Mouse (Mus musculus) MEL (cell line): Measurements from ENCODE around the gene Ubox5. TPM values are rescaled to one million over a fixed set of nuclear protein-coding genes. Genes with fewer than 3 reads are reported as not detected.

Experiments
- DNase-seq: peaks from one replicate; pipeline ENCODE4 v3.0.0; 2011; ENCODE audit warnings: low read depth, low spot score
- H3K27ac ChIP-seq: 2 replicates; pipeline ENCODE4 v1.5.1; 2012; ENCODE audit warnings: low read depth, mild to moderate bottlenecking, control low read depth, low read length, moderate library complexity; ENCODE audit not compliant: control insufficient read depth
- H3K27me3 ChIP-seq, 2 experiments: fragments of 150-350 bp in 1 of 2; sonication (generic) in 1 of 2; 2 replicates each; pipeline ENCODE4 v1.6.1; 2012; ENCODE audit warnings: low read length in 2 of 2, mild to moderate bottlenecking in 2 of 2, improper control_type of control experiment in 1 of 2, moderate library complexity in 1 of 2; ENCODE audit not compliant: insufficient read depth in 2 of 2, control insufficient read depth in 1 of 2
- H3K36me3 ChIP-seq, 2 experiments: 2 replicates each; pipeline ENCODE4 v1.6.1; 2012 to 2014; ENCODE audit warnings: low read length in 2 of 2, improper control_type of control experiment in 1 of 2, inconsistent platforms in 1 of 2, mild to moderate bottlenecking in 1 of 2; ENCODE audit not compliant: insufficient read depth in 2 of 2, control insufficient read depth in 1 of 2
- H3K4me1 ChIP-seq, 2 experiments: fragments of 150-350 bp in 1 of 2; sonication (generic) in 1 of 2; 2 replicates each; pipeline ENCODE4 v1.6.1; 2012; ENCODE audit warnings: low read length in 2 of 2, improper control_type of control experiment in 1 of 2, mild to moderate bottlenecking in 1 of 2; ENCODE audit not compliant: insufficient read depth in 2 of 2, control insufficient read depth in 1 of 2
- H3K4me3 ChIP-seq, 2 experiments: fragments of 150-350 bp in 1 of 2; sonication (generic) in 1 of 2; 2 replicates each; pipeline ENCODE4 v1.5.1; 2012; ENCODE audit warnings: low read depth in 2 of 2, low read length in 2 of 2, mild to moderate bottlenecking in 2 of 2, moderate library complexity in 2 of 2, control low read depth in 1 of 2, improper control_type of control experiment in 1 of 2; ENCODE audit not compliant: control insufficient read depth in 1 of 2, insufficient read depth in 1 of 2
- H3K79me2 ChIP-seq: 2 replicates; pipeline ENCODE4 v1.6.1; 2012; ENCODE audit warnings: mild to moderate bottlenecking, low read length, moderate library complexity; ENCODE audit not compliant: control insufficient read depth, poor library complexity, insufficient read depth
- H3K9ac ChIP-seq: 2 replicates; pipeline ENCODE4 v1.6.1; 2012; ENCODE audit warnings: low read depth, mild to moderate bottlenecking, control low read depth, low read length, moderate library complexity; ENCODE audit not compliant: control insufficient read depth, poor library complexity, severe bottlenecking
- H3K9me3 ChIP-seq: fragments of 150-350 bp; sonication (generic); replicated peaks from 2 replicates; pipeline ENCODE4 v1.6.1; 2012; ENCODE audit warnings: mild to moderate bottlenecking, low read length, improper control_type of control experiment, moderate library complexity; ENCODE audit not compliant: insufficient read depth
- ETS1 ChIP-seq: IDR thresholded peaks from 2 replicates; pipeline ENCODE4 v1.6.1; 2012; ENCODE audit warnings: low read depth, mild to moderate bottlenecking, inconsistent platforms, low read length, improper control_type of control experiment, moderate library complexity
- HCFC1 ChIP-seq: IDR thresholded peaks from 2 replicates; pipeline ENCODE4 v1.6.1; 2012; ENCODE audit warnings: low read depth, mild to moderate bottlenecking, inconsistent platforms, low read length, improper control_type of control experiment, moderate library complexity
- JUND ChIP-seq: IDR thresholded peaks from 2 replicates; pipeline ENCODE4 v1.6.1; 2011; ENCODE audit warnings: low read depth, mild to moderate bottlenecking, improper control_type of control experiment, low read length
- KAT2A ChIP-seq: conservative IDR thresholded peaks from 2 replicates; pipeline ENCODE4 v1.6.1; 2012; ENCODE audit warnings: low read depth, low read length, improper control_type of control experiment, inconsistent platforms
- MAZ ChIP-seq: IDR thresholded peaks from 2 replicates; pipeline ENCODE4 v1.6.1; 2012; ENCODE audit warnings: low read depth, mild to moderate bottlenecking, inconsistent platforms, low read length, improper control_type of control experiment
- MEF2A ChIP-seq: IDR thresholded peaks from 2 replicates; pipeline ENCODE4 v1.6.1; 2014; ENCODE audit warnings: low read depth, mild to moderate bottlenecking, inconsistent platforms, low read length, improper control_type of control experiment; ENCODE audit not compliant: poor library complexity, insufficient replicate concordance, severe bottlenecking; ENCODE audit errors: extremely low read depth
- POLR2AphosphoS2 ChIP-seq: IDR thresholded peaks from 2 replicates; pipeline ENCODE4 v1.6.1; 2011; ENCODE audit warnings: low read length, improper control_type of control experiment
- POLR2AphosphoS5 ChIP-seq: IDR thresholded peaks from 2 replicates; pipeline ENCODE4 v1.6.1; 2012; ENCODE audit warnings: low read depth, borderline replicate concordance, mild to moderate bottlenecking, inconsistent platforms, low read length, moderate library complexity, mixed read lengths
- RAD21 ChIP-seq: IDR thresholded peaks from 2 replicates; pipeline ENCODE4 v1.6.1; 2011; ENCODE audit warnings: mild to moderate bottlenecking, low read depth, low read length, improper control_type of control experiment
- SIN3A ChIP-seq: IDR thresholded peaks from 2 replicates; pipeline ENCODE4 v1.6.1; 2012; ENCODE audit warnings: low read length, improper control_type of control experiment, inconsistent platforms
- SMC3 ChIP-seq: IDR thresholded peaks from 2 replicates; pipeline ENCODE4 v1.6.1; 2011; ENCODE audit warnings: low read depth, low read length, improper control_type of control experiment
- UBTF ChIP-seq: IDR thresholded peaks from 2 replicates; pipeline ENCODE4 v1.6.1; 2012; ENCODE audit warnings: low read depth, mild to moderate bottlenecking, inconsistent platforms, low read length, improper control_type of control experiment, moderate library complexity, borderline replicate concordance; ENCODE audit not compliant: insufficient read depth
- USF2 ChIP-seq, 2 experiments: IDR thresholded peaks; 2 replicates each; pipeline ENCODE4 v1.6.1; 2011 to 2012; ENCODE audit warnings: improper control_type of control experiment in 2 of 2, low read length in 2 of 2, borderline replicate concordance in 1 of 2, inconsistent platforms in 1 of 2, low read depth in 1 of 2, mild to moderate bottlenecking in 1 of 2; ENCODE audit not compliant: insufficient read depth in 1 of 2
- ZMIZ1 ChIP-seq: IDR thresholded peaks from 2 replicates; pipeline ENCODE4 v1.6.1; 2012; ENCODE audit warnings: low read depth, mild to moderate bottlenecking, inconsistent platforms, low read length, improper control_type of control experiment, moderate library complexity
- ZNF384 ChIP-seq: IDR thresholded peaks from 2 replicates; pipeline ENCODE4 v1.6.1; 2012; ENCODE audit warnings: low read depth, mild to moderate bottlenecking, inconsistent platforms, low read length, improper control_type of control experiment
- polyA plus RNA-seq, 2 experiments: library from polyadenylated mRNA; stranded (reverse) in 1 of 2; unstranded in 1 of 2; fragments of >175 nt in 1 of 2; fragments of >200 nt in 1 of 2; gene quantifications; 2 replicates each; pipeline versions ENCODE4 v1.2.1 to v1.2.4; 2012; ENCODE audit warnings: low replicate concordance in 2 of 2, low read depth in 1 of 2; ENCODE audit not compliant: insufficient read length in 2 of 2, insufficient read depth in 1 of 2, missing spikeins in 1 of 2
- total RNA-seq: library from RNA; depleted of rRNA; stranded (reverse); fragments of 300-350 nt; gene quantifications from 2 replicates; pipeline ENCODE4 v1.2.3, GENCODE M21; 2012

Ubox5 gene
- total and polyA plus RNA-seq, 3 experiments = 5.4 to 11.2 TPM; not detected in 1

DNA sequence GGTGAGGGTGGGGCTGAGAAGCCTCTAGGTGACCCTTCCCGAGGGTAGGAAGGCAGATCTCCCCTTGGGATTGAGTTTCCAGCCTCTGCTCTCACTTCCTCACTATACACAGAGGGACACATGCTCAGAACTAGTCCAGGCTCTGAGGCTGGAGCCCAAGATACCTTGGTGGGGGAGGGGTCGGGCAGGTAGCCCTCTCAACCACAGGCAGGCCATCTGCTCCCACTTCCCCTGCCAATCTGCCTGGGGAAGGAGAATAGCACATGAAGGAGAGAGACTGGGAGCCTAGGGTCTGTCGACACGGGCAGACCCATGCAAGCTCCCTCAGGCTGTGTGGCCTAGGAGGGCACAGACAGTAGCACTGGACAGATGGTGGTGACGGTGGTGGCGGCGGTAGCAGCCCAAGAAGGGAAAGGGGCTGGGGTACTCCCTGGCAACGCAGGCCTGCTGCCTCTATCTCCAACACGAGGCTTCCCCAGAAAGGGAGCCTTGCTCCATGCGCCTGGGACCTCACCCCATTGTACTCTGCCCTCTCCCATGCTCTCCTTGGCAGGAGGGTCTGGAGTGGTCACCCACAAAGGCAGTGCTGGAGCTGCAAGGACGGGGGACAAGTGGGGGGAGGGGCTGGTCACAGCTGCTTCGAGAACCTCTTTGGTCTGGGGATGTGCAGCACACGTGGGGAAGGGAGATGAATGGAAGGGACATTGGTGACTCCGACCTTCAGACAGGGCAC lies 4.3 kb upstream of the Ubox5 start:
- no peaks in the 10 kb centered on the region for H3K27me3 ChIP-seq
- H3K79me2 ChIP-seq = peaks cover 6% of the 10 kb centered on the region
- H3K9me3 ChIP-seq = no peaks in the 10 kb centered on the region
- H3K9ac ChIP-seq = no peak overlapping the region
- TF ChIP-seq POLR2AphosphoS5 (no peak), POLR2AphosphoS2 (no peak), HCFC1 (no peak), MEF2A (no peak), MAZ (no peak), JUND (no peak), SIN3A (no peak), RAD21 (no peak)
- TF ChIP-seq, all 39 proteins: peak for 0
- peaks cover 0 to 9% of the 10 kb centered on the region in 2 experiments; a peak in 2 of 4 replicates for H3K4me1 ChIP-seq
- no peak for DNase-seq
- no peak overlapping the region for H3K27ac ChIP-seq
- H3K36me3 ChIP-seq = peaks cover 0 to 4% of the 10 kb centered on the region in 2 experiments; a peak in 1 of 4 replicates
- no peak overlapping the region for H3K4me3 ChIP-seq

DNA sequence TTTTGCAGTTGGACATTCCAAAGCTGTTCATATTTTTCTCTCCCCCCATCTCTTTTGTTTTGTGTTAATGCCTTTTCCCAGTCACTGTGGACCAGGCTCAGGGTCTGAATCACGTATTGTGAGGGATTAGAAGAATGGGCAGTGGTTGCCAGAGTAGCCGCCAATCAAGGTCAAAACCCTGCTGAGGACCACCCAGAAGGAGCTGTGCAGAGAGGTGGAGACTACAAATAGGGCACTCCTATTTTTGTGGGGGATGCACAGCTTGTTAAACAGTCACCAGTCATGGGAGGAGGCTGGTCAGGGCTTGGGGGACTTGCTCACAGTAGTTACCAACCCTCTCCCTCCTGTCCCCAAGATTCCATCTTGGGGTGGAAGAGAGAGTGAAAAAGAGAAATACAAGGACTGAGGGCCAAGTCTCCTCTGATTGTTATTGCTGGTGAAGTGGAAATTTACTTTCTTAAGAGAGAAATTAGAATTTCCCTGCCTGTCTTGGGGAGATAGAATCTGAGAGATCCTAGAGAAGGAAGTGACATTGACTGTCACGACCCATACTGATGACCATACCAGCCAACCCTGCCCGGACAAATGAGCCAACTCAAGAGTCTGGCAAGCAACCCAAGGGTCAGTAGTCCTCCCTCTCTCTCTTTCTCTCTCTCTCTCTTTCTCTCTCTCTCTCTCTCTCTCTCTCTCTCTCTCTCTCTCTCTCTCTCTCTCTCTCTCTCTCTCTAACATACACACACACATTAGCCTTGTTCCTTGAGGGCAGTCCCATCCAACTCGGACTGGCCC lies 3.2 kb upstream of the Ubox5 start:
- Histone ChIP-seq H3K9me3 (no peaks in the 10 kb centered on the region), H3K4me3 (no peak overlapping the region), H3K79me2 (peaks cover 16% of the 10 kb centered on the region), H3K27ac (no peak overlapping the region), H3K4me1 (peaks cover 0 to 13% of the 10 kb centered on the region in 2 experiments; a peak in 2 of 4 replicates), H3K36me3 (peaks cover 0 to 13% of the 10 kb centered on the region in 2 experiments; a peak in 2 of 4 replicates), H3K9ac (no peak overlapping the region), H3K27me3 (no peaks in the 10 kb centered on the region)
- TF ChIP-seq KAT2A = no peak
- no peak for TF ChIP-seq ZNF384
- no peak for TF ChIP-seq USF2 (IDR thresholded peaks at IDR 0.05; ENCODE audit: borderline replicate concordance in 1 of 2, insufficient read depth in 1 of 2, low read depth in 1 of 2, low read length in 2 of 2)
- no peak for TF ChIP-seq ZMIZ1
- no peak for TF ChIP-seq SMC3
- TF ChIP-seq POLR2AphosphoS5 = no peak
- no peak for TF ChIP-seq MAZ
- no peak for TF ChIP-seq ETS1
- TF ChIP-seq UBTF = no peak
- no peak for DNase-seq
